Mouse (Mus musculus): ENCODE data around the gene Arhgap10.

The Arhgap10 gene

GRCm38 (mm10) chr8:77288492-77288891 is 229.3 kb downstream of the Arhgap10 start:
- DNase-seq (ENCODE audit: low read depth, low spot score), result peak; percentile 45

GRCm38 (mm10) chr8:77288065-77288464 is 229.7 kb downstream of the Arhgap10 start:
- DNase-seq (ENCODE audit: low read depth, low spot score), result no peak

GRCm38 (mm10) chr8:77284473-77284872 is 233.3 kb downstream of the Arhgap10 start:
- DNase-seq (ENCODE audit: low read depth, low spot score), result no peak

DNA sequence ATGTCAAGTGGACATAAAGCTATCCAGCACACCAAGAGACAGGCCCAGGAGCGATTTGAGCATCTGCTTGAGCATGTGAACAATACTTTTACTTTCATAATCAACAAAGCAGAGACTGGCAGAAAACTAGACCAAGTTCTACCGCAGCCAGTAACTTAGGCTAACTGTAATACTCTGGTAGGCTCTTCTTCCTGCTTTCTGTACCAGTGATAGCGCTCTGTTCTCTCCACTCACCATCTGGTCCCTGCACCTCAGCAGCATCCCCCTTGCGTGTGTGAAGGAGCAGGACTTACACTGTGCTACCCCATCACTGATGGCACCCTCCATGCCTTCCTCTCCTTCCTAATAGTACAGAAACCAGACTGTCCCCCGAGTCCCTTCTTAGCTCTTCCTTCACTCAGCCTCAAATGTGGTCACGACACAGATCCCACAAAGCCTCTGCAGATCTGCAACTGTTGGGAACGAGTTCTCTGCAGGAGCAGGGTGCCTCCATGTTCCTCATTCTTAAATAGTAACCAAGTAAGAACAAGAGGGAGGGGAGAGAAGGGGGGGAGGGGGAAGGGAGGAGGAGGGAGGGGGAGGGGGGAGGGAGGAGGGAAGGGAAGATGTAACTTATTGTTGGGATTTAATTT is 235.0 kb downstream of the Arhgap10 start:
- peak; percentile 14 for DNase-seq (ENCODE audit: low read depth, low spot score)

GRCm38 (mm10) chr8:77279977-77280376 is 237.8 kb downstream of the Arhgap10 start:
- DNase-seq (ENCODE audit: low read depth, low spot score), result peak; percentile 16

GRCm38 (mm10) chr8:77278246-77278645 is 239.5 kb downstream of the Arhgap10 start:
- no peak for DNase-seq (ENCODE audit: low read depth, low spot score)

GRCm38 (mm10) chr8:77276827-77277226 is 240.9 kb downstream of the Arhgap10 start:
- DNase-seq (ENCODE audit: low read depth, low spot score), result no peak

- DNase-seq (ENCODE audit: low read depth, low spot score), result no peak
These were observed 242.2 kb downstream of the Arhgap10 start for GRCm38 (mm10) chr8:77275571-77275970.

DNA sequence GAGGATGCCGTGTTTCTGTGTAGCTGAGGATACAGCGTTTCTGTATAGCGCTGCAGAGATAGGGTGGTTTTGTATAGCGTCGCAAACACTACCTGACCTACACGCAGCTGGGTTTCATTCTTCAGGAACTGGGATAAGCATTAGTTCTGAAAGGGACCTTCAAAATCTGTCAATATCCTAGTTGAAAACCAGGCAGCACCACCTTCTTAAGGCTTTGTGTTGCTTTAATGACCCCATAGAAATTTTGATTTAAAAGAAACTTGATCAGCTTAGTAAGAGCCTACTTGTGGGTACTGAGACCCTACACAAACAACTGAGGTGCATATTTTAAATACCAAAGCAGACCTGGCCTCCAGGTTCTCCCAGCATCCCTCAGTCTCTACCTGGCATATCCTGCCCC is 245.6 kb downstream of the Arhgap10 start:
- no peak for DNase-seq (ENCODE audit: low read depth, low spot score)

DNA sequence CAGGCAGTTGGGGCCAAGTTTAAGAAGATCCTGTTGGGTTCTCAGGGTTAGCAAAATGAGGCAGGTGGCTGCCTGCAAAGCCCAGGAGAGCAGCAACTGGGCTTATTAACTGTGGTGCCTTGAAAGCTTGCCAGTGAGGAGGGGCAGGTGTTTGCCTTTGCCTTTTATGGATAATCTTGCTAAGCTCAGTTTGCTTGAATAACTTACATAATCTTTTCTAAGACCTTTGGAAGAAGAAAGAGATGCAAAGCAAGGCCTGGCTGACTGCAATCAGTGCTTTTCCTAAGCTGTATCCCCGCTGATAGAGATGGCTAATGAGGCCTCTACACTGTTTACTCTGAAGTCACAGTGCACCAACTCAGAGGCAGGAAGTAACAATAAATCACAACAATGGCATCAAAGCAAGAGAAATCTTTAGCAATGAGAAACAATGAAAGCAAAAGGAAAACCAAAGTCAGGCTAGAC is 249.8 kb downstream of the Arhgap10 start:
- DNase-seq (ENCODE audit: low read depth, low spot score), result peak; percentile 38

GRCm38 (mm10) chr8:77262216-77263009 is 255.3 kb downstream of the Arhgap10 start:
- peak; percentile 76 for DNase-seq (ENCODE audit: low read depth, low spot score)

DNA sequence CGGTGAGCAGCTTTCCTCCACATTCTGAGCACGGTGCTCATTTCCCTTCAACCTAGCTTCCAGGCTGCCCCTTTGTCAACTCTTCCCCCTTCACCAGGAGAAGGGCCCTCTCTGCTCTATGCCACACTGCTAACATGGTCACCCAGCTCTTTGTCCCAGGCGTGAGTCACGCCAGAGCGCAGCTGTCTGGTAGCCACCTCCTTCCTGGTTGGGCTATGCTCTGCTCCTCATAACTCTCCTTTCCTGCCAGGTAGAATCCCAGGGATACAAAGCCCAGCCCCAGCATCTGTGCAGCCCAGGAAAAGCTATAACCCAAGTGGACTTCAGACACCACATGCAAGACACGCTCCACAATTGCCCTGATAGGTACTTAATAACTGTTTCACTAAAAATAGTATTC is 256.5 kb downstream of the Arhgap10 start:
- DNase-seq (ENCODE audit: low read depth, low spot score), result no peak

GRCm38 (mm10) chr8:77257085-77257451 is 260.7 kb downstream of the Arhgap10 start:
- DNase-seq (ENCODE audit: low read depth, low spot score), result peak; percentile 33

- peak; percentile 93 for DNase-seq (ENCODE audit: low read depth, low spot score)
These were observed 261.2 kb downstream of the Arhgap10 start for GRCm38 (mm10) chr8:77256450-77257084.

GRCm38 (mm10) chr8:77254466-77254865 is 263.3 kb downstream of the Arhgap10 start:
- DNase-seq (ENCODE audit: low read depth, low spot score), result no peak

GRCm38 (mm10) chr8:77251134-77251533 is 266.6 kb downstream of the Arhgap10 start:
- DNase-seq (ENCODE audit: low read depth, low spot score), result no peak

GRCm38 (mm10) chr8:77250094-77250493 is 267.7 kb downstream of the Arhgap10 start:
- DNase-seq (ENCODE audit: low read depth, low spot score), result no peak

GRCm38 (mm10) chr8:77241381-77241780 is 276.4 kb downstream of the Arhgap10 start:
- DNase-seq (ENCODE audit: low read depth, low spot score), result no peak

GRCm38 (mm10) chr8:77239462-77239861 is 278.3 kb downstream of the Arhgap10 start:
- DNase-seq (ENCODE audit: low read depth, low spot score), result no peak

DNA sequence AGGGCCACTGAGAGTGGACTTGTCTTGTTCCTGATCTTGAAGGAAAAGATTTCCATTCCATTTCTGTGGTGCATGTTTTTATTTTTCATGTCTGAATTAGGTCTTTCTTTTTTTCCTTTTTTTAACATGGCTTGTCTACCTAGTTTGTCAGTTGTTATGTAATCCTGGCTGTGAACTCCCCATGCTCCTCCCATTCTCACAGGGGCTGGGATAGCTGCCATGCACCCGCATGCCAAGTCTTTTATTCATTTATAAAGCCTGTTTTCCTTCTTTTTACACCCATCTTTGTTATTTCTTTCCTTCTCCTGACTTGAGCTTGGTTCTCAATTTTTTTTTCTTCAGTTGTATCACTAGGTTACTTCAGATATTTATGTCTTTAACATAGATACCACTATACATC is 281.1 kb downstream of the Arhgap10 start:
- DNase-seq (ENCODE audit: low read depth, low spot score), result peak; percentile 43

- DNase-seq (ENCODE audit: low read depth, low spot score), result peak; percentile 14
These were observed 285.3 kb downstream of the Arhgap10 start for GRCm38 (mm10) chr8:77232411-77232810.

- no peak for DNase-seq (ENCODE audit: low read depth, low spot score)
These were observed 285.9 kb downstream of the Arhgap10 start for GRCm38 (mm10) chr8:77231834-77232233.

- DNase-seq (ENCODE audit: low read depth, low spot score), result no peak
These were observed 286.5 kb downstream of the Arhgap10 start for GRCm38 (mm10) chr8:77231211-77231610.
